Mouse (Mus musculus) testis, adult 2 months (tissue): ENCODE measurements around the gene Pfdn4. TPM values are rescaled to one million over a fixed set of nuclear protein-coding genes. Genes with fewer than 3 reads are reported as not detected.

Source experiments
- H3K27ac ChIP-seq: fragments of 200-500 bp; 2 replicates; pipeline ENCODE4 v1.5.1; 2012; ENCODE audit warnings: low read depth, low read length; ENCODE audit not compliant: control insufficient read depth, insufficient read depth
- H3K27me3 ChIP-seq: fragments of 200-500 bp; 2 replicates; pipeline ENCODE4 v1.6.1; 2012; ENCODE audit warnings: mild to moderate bottlenecking, low read length, moderate library complexity; ENCODE audit not compliant: control insufficient read depth, insufficient read depth
- H3K36me3 ChIP-seq: fragments of 200-500 bp; 2 replicates; pipeline ENCODE4 v1.6.1; 2012; ENCODE audit warnings: mild to moderate bottlenecking, low read length; ENCODE audit not compliant: control insufficient read depth, insufficient read depth
- H3K4me1 ChIP-seq: fragments of 200-500 bp; 2 replicates; pipeline ENCODE4 v1.6.1; 2012; ENCODE audit warnings: low read length; ENCODE audit not compliant: control insufficient read depth, insufficient read depth
- H3K4me3 ChIP-seq: fragments of 200-500 bp; 2 replicates; pipeline ENCODE4 v1.5.1; 2012; ENCODE audit warnings: low read depth, mild to moderate bottlenecking, low read length, moderate library complexity, mixed read lengths; ENCODE audit not compliant: control insufficient read depth
- CTCF ChIP-seq: fragments of 200-500 bp; IDR thresholded peaks from 2 replicates; pipeline ENCODE4 v1.5.1; 2012; ENCODE audit warnings: low read depth, mild to moderate bottlenecking, inconsistent platforms, low read length, moderate library complexity; ENCODE audit not compliant: control insufficient read depth, insufficient read depth, insufficient replicate concordance
- POLR2A ChIP-seq: fragments of 200-500 bp; IDR thresholded peaks from 2 replicates; pipeline ENCODE4 v1.6.1; 2012; ENCODE audit warnings: low read depth, mild to moderate bottlenecking, inconsistent platforms, low read length, moderate library complexity; ENCODE audit not compliant: control insufficient read depth
- polyA plus RNA-seq: library from polyadenylated mRNA; depleted of rRNA; stranded (reverse); fragments of >200 nt; gene quantifications from 2 replicates; pipeline ENCODE4 v1.2.3, GENCODE M21; 2012

The Pfdn4 gene
- polyA plus RNA-seq, 1 experiment: 10.8 TPM

GRCm38 (mm10) chr2:170476643-170477042 lies 19.6 kb upstream of the Pfdn4 start:
- H3K4me3 ChIP-seq: no peak overlapping the region
- H3K27me3 ChIP-seq: no peaks in the 10 kb centered on the region
- peaks cover 4% of the 10 kb centered on the region; the same call in 1 of the 2 replicates for H3K4me1 ChIP-seq
- H3K36me3 ChIP-seq: no peaks in the 10 kb centered on the region
- no peak for TF ChIP-seq CTCF
- no peak for TF ChIP-seq POLR2A
- no peak overlapping the region for H3K27ac ChIP-seq

- H3K36me3 ChIP-seq: no peaks in the 10 kb centered on the region
- TF ChIP-seq POLR2A: no peak
- peak; percentile 21; the same call in 1 of the 2 replicates for TF ChIP-seq CTCF
- H3K4me1 ChIP-seq: peaks cover 4% of the 10 kb centered on the region
- no peaks in the 10 kb centered on the region for H3K27me3 ChIP-seq
- H3K27ac ChIP-seq: no peak overlapping the region
- peak overlapping the region; percentile 78 for H3K4me3 ChIP-seq
Measured at GRCm38 (mm10) chr2:170482019-170482540, 14.1 kb upstream of the Pfdn4 start.

GRCm38 (mm10) chr2:170483914-170484313 lies 12.3 kb upstream of the Pfdn4 start:
- no peak overlapping the region for H3K27ac ChIP-seq
- TF ChIP-seq CTCF (no peak), POLR2A (peak; percentile 58; the same call in 1 of the 2 replicates)
- H3K36me3 ChIP-seq: no peaks in the 10 kb centered on the region
- H3K4me3 ChIP-seq: peak overlapping the region; percentile 91
- H3K4me1 ChIP-seq: peaks cover 6% of the 10 kb centered on the region
- H3K27me3 ChIP-seq: no peaks in the 10 kb centered on the region

GRCm38 (mm10) chr2:170487202-170487601 lies 9.0 kb upstream of the Pfdn4 start:
- Histone ChIP-seq H3K4me1 (peaks cover 3% of the 10 kb centered on the region), H3K4me3 (no peak overlapping the region), H3K27ac (no peak overlapping the region), H3K27me3 (no peaks in the 10 kb centered on the region), H3K36me3 (no peaks in the 10 kb centered on the region)
- no peak for TF ChIP-seq CTCF
- no peak for TF ChIP-seq POLR2A

- no peaks in the 10 kb centered on the region for H3K27me3 ChIP-seq
- H3K4me1 ChIP-seq: peaks cover 3% of the 10 kb centered on the region
- no peaks in the 10 kb centered on the region for H3K36me3 ChIP-seq
- H3K4me3 ChIP-seq: no peak overlapping the region
- TF ChIP-seq CTCF: no peak
- no peak for TF ChIP-seq POLR2A
- no peak overlapping the region for H3K27ac ChIP-seq
Measured at GRCm38 (mm10) chr2:170487890-170488502, 8.2 kb upstream of the Pfdn4 start.

GRCm38 (mm10) chr2:170494784-170495710 lies 1.2 kb upstream of the Pfdn4 start:
- no peak overlapping the region for H3K4me3 ChIP-seq

GRCm38 (mm10) chr2:170497091-170497566 lies 901 bp downstream of the Pfdn4 start, which contains the start of gene Cyp24a1:
Cyp24a1 (minus strand) TSS chr2:170497145.
- peaks cover 3% of the 10 kb centered on the region for H3K4me1 ChIP-seq
- H3K27ac ChIP-seq: no peak within 1 kb of the TSS
- no peaks in the 10 kb centered on the region for H3K36me3 ChIP-seq
- TF ChIP-seq POLR2A (no peak), CTCF (peak; percentile 16; the same call in 1 of the 2 replicates)
- no peak within 1 kb of the TSS for H3K4me3 ChIP-seq
- no peaks in the 10 kb centered on the region; the same call in 1 of the 2 replicates for H3K27me3 ChIP-seq

More at GRCm38 (mm10) chr2:170494784-170495710, 1.2 kb upstream of the Pfdn4 start:
- TF ChIP-seq POLR2A (no peak), CTCF (no peak)
- Histone ChIP-seq H3K4me1 (peaks cover 3% of the 10 kb centered on the region), H3K36me3 (no peaks in the 10 kb centered on the region), H3K27ac (no peak overlapping the region), H3K27me3 (no peaks in the 10 kb centered on the region; the same call in 1 of the 2 replicates)

- H3K36me3 ChIP-seq: no peaks in the 10 kb centered on the region
- peaks cover 3% of the 10 kb centered on the region for H3K4me1 ChIP-seq
- no peak overlapping the region for H3K27ac ChIP-seq
- no peaks in the 10 kb centered on the region; the same call in 1 of the 2 replicates for H3K27me3 ChIP-seq
- TF ChIP-seq CTCF (no peak), POLR2A (no peak)
- no peak overlapping the region for H3K4me3 ChIP-seq
Measured at GRCm38 (mm10) chr2:170498011-170498410, 1.8 kb downstream of the Pfdn4 start.
